Mouse (Mus musculus) liver, embryonic 12.5 days (tissue): Measurements from ENCODE around the gene Ctcf. TPM values are rescaled to one million over a fixed set of nuclear protein-coding genes. Genes with fewer than 3 reads are reported as not detected.
A peak's percentile ranks its signal among the peaks of the same experiment; 100 is the strongest.

Experiments used
- ATAC-seq: fragments of 200-750 bp; cut with Nextera tagmentation; 2 replicates; pipeline ENCODE4 v1.8.0; 2017; ENCODE audit warnings: moderate number of reproducible peaks, mild to moderate bottlenecking, moderate library complexity
- H3K27ac ChIP-seq: fragments of 300-500 bp; sonication (generic); 2 replicates; pipeline ENCODE4 v1.5.1; 2016; ENCODE audit warnings: mild to moderate bottlenecking
- H3K27me3 ChIP-seq: fragments of 300-500 bp; sonication (generic); replicated peaks from 2 replicates; pipeline ENCODE4 v1.6.1; 2016; ENCODE audit warnings: mild to moderate bottlenecking, moderate library complexity
- H3K36me3 ChIP-seq: fragments of 300-500 bp; sonication (generic); 2 replicates; pipeline ENCODE4 v1.6.1; 2016; ENCODE audit warnings: mild to moderate bottlenecking, moderate library complexity
- H3K4me1 ChIP-seq: fragments of 300-500 bp; sonication (generic); 2 replicates; pipeline ENCODE4 v1.6.1; 2016
- H3K4me2 ChIP-seq: fragments of 300-500 bp; sonication (generic); 2 replicates; pipeline ENCODE4 v1.6.1; 2016; ENCODE audit warnings: mild to moderate bottlenecking, moderate library complexity
- H3K4me3 ChIP-seq: fragments of 300-500 bp; sonication (generic); 2 replicates; pipeline ENCODE4 v1.5.1; 2016; ENCODE audit warnings: mild to moderate bottlenecking, moderate library complexity
- H3K9ac ChIP-seq: fragments of 300-500 bp; sonication (generic); 2 replicates; pipeline ENCODE4 v1.6.1; 2016; ENCODE audit warnings: mild to moderate bottlenecking, moderate library complexity
- H3K9me3 ChIP-seq: fragments of 300-500 bp; sonication (generic); replicated peaks from 2 replicates; pipeline ENCODE4 v1.6.1; 2016; ENCODE audit warnings: mild to moderate bottlenecking, moderate library complexity
- WGBS: fragments of 180-500 bp; shearing (Covaris S2); methylation state at CpG from one replicate; pipeline ENCODE4 v1.1.7; 2016; ENCODE audit not compliant: insufficient replicate concordance; 5-methylcytosine and 5-hydroxymethylcytosine counted together
- polyA plus RNA-seq: library from polyadenylated mRNA; unstranded; fragments of >200 nt; fragmentation: Nextera tagmentation; extraction: Ambion mirVana; gene quantifications from 2 replicates; pipeline ENCODE4 v1.2.1, GENCODE M21; 2016

Gene Ctcf
- polyA plus RNA-seq, 1 experiment from 2014 or later, result 93.5 TPM

DNA sequence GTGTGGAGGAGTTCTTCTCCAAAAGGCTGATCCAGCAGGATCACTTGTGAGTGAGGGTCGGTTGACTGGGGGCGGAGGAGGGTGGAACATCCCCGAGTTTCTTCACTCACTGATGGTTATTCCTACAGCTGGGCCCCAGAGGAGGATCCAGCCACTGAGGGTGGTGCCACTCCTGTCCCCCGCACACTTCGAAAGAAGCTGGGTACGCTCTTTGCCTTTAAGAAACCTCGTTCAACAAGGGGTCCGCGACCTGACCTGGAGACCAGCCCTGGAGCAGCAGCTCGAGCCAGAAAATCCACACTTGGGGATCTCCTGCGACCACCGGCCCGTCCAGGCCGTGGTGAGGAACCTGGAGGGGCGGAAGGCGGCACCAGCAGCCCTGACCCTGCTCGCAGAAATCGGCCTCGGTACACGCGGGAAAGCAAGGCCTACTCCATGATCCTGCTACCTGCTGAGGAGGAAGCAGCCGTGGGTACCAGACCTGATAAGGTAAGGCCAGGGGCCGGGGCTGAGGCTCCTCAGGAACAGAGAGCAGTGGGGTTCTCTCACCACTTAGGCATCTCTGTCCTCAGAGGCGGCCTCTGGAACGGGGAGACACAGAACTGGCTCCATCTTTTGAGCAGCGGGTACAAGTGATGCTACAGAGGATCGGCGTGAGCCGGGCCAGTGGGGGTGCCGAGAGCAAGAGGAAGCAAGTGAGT is 58.9 kb downstream of the Ctcf start:
- Histone ChIP-seq H3K27me3 (peaks cover 21% of the 10 kb centered on the region), H3K9me3 (no peaks in the 10 kb centered on the region), H3K9ac (no peak overlapping the region), H3K4me3 (no peak overlapping the region), H3K4me2 (no peak overlapping the region), H3K4me1 (peaks cover 35% of the 10 kb centered on the region), H3K27ac (no peak overlapping the region), H3K36me3 (peaks cover 25% of the 10 kb centered on the region)
- WGBS, result 72% methylated on average over 30 of the region's 30 CpGs
- ATAC-seq, result no peak

GRCm38 (mm10) chr8:105697196-105697780 is 60.9 kb downstream of the Ctcf start:
- H3K9ac ChIP-seq, result no peak overlapping the region
- H3K4me2 ChIP-seq, result no peak overlapping the region
- H3K9me3 ChIP-seq, result no peaks in the 10 kb centered on the region
- H3K27ac ChIP-seq, result no peak overlapping the region
- peaks cover 21% of the 10 kb centered on the region for H3K27me3 ChIP-seq
- no peak overlapping the region for H3K4me3 ChIP-seq
- no peak for ATAC-seq
- H3K36me3 ChIP-seq, result peaks cover 25% of the 10 kb centered on the region
- 85% methylated on average over 17 of the region's 17 CpGs for WGBS
- peaks cover 46% of the 10 kb centered on the region for H3K4me1 ChIP-seq

- Histone ChIP-seq H3K4me3 (no peak overlapping the region), H3K4me1 (peaks cover 50% of the 10 kb centered on the region), H3K27me3 (peaks cover 20% of the 10 kb centered on the region), H3K9me3 (no peaks in the 10 kb centered on the region), H3K9ac (no peak overlapping the region), H3K4me2 (no peak overlapping the region), H3K36me3 (peaks cover 40% of the 10 kb centered on the region), H3K27ac (no peak overlapping the region)
- 84% methylated on average over 5 of the region's 5 CpGs for WGBS
- ATAC-seq, result no peak
Observed at GRCm38 (mm10) chr8:105698734-105699133, 62.4 kb downstream of the Ctcf start.

GRCm38 (mm10) chr8:105699488-105700215 is 63.3 kb downstream of the Ctcf start:
- Histone ChIP-seq H3K36me3 (peaks cover 48% of the 10 kb centered on the region), H3K4me2 (peak overlapping the region; percentile 82), H3K9me3 (no peaks in the 10 kb centered on the region), H3K9ac (peak overlapping the region; percentile 77), H3K27ac (no peak overlapping the region), H3K27me3 (peaks cover 10% of the 10 kb centered on the region; the same call in 1 of the 2 replicates), H3K4me3 (peak overlapping the region; percentile 78), H3K4me1 (peaks cover 40% of the 10 kb centered on the region)
- WGBS, result 82% methylated on average over 11 of the region's 11 CpGs
- ATAC-seq, result no peak

GRCm38 (mm10) chr8:105700566-105700965 is 64.2 kb downstream of the Ctcf start:
- peaks cover 48% of the 10 kb centered on the region for H3K36me3 ChIP-seq
- no peaks in the 10 kb centered on the region for H3K9me3 ChIP-seq
- H3K4me3 ChIP-seq, result peak overlapping the region; percentile 78
- under 1% methylated on average over 21 of the region's 21 CpGs for WGBS
- ATAC-seq, result peak; percentile 57
- H3K9ac ChIP-seq, result peak overlapping the region; percentile 77
- H3K27ac ChIP-seq, result peak overlapping the region; percentile 97
- H3K27me3 ChIP-seq, result peaks cover 1% of the 10 kb centered on the region; the same call in 1 of the 2 replicates
- peak overlapping the region; percentile 82 for H3K4me2 ChIP-seq
- peaks cover 42% of the 10 kb centered on the region for H3K4me1 ChIP-seq

DNA sequence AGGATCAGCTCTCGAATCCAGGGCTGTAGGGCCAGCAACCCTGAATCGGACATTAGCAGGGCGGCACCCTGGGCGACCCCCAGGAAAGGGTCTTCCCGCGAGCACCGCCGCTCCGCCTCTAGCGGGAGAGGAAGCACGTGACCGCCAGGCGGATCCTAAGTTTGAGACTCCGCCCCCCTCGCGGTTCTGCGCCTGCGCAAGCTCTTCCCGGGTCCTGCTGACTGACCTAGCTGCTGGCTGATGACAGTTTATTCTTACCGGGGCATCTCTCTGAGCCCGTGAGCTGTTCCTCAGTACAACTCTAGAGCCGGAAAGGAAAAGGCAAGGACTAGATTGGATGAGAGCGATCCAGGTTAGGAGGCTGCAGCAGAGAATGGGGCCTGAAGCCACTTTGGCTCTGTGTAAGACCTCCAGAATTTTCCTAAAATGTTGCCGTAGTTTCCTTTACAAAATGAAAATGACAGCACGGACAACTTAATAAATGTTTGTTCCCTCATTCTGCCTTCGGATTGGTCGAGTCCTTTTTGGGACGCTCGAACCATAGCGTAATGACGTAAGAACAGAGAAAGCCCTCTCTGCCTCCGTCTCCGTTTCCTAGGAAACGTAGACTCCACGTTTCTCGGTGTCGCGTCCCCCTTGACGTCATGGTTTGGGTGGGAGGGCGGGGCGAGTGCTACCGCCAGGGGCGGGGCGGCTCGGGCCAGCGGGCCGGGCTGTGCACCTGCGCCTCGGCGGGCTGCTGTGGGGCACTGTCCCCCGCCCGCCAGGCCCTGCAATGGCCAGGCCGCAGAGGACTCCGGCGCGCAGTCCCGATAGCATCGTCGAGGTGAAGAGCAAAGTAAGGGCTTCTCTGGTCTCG is 64.8 kb downstream of the Ctcf start, which contains the start of the genes Acd and Pard6a:
Gene Acd (minus strand): TSS at position 137 of the 859 bp plus-strand sequence.
Gene Pard6a (plus strand): TSS at position 183 of the 859 bp plus-strand sequence.
- Histone ChIP-seq H3K4me3 (peak within 1 kb of the TSS; percentile 78), H3K9ac (peak within 1 kb of the TSS; percentile 77), H3K9me3 (no peaks in the 10 kb centered on the region), H3K27ac (peak within 1 kb of the TSS; percentile 97), H3K27me3 (no peaks in the 10 kb centered on the region), H3K4me2 (peak within 1 kb of the TSS; percentile 82), H3K36me3 (peaks cover 48% of the 10 kb centered on the region), H3K4me1 (peaks cover 46% of the 10 kb centered on the region)
- ATAC-seq, result peak; percentile 81
- WGBS, result 4% methylated on average over 60 of the region's 60 CpGs

DNA sequence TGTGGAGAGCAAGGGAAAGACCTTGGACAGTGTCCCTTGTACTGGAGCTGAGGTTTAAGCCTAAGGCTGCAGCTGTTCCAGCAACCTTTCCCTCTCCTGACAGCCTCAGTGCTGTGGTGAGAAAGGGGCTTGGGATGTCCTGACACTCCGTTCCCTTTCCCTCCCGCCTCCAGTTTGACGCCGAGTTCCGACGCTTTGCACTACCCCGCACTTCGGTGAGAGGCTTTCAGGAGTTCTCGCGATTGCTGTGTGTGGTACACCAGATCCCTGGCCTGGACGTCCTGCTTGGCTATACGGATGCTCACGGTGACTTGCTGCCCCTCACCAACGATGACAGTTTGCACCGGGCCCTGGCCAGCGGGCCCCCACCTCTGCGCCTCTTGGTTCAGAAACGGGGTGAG is 65.6 kb downstream of the Ctcf start:
- no peak; the same call in 1 of the 2 replicates for ATAC-seq
- Histone ChIP-seq H3K4me3 (peak overlapping the region; percentile 78), H3K36me3 (peaks cover 42% of the 10 kb centered on the region), H3K4me2 (peak overlapping the region; percentile 82), H3K4me1 (peaks cover 47% of the 10 kb centered on the region), H3K9ac (peak overlapping the region; percentile 67), H3K27ac (peak overlapping the region; percentile 97), H3K9me3 (no peaks in the 10 kb centered on the region), H3K27me3 (no peaks in the 10 kb centered on the region)
- 58% methylated on average over 18 of the region's 18 CpGs for WGBS

DNA sequence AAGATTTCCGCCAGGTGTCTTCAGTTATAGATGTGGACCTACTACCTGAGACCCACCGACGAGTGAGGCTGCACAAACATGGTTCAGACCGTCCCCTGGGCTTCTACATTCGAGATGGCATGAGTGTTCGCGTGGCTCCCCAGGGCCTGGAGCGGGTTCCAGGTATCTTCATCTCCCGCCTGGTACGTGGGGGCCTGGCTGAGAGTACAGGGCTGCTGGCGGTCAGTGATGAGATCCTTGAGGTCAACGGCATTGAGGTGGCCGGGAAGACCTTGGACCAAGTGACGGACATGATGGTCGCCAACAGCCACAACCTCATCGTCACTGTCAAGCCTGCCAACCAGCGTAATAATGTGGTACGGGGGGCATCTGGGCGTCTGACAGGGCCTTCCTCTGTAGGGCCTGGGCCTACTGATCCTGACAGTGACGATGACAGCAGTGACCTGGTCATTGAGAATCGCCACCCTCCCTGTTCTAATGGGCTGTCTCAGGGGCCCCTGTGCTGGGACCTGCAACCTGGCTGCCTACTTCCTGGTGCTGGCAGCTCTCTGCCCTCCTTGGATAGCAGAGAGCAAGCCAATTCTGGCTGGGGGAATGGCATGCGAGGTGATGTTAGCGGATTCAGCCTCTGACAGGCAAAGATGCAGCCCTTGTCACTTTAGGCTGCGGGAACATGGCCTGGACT is 66.5 kb downstream of the Ctcf start:
- Histone ChIP-seq H3K4me2 (no peak overlapping the region), H3K27me3 (no peaks in the 10 kb centered on the region), H3K36me3 (peaks cover 33% of the 10 kb centered on the region), H3K4me1 (peaks cover 49% of the 10 kb centered on the region), H3K27ac (no peak overlapping the region), H3K9ac (no peak overlapping the region; the same call in 1 of the 2 replicates), H3K4me3 (no peak overlapping the region), H3K9me3 (no peaks in the 10 kb centered on the region)
- no peak for ATAC-seq
- 88% methylated on average over 24 of the region's 24 CpGs for WGBS

- Histone ChIP-seq H3K27ac (no peak overlapping the region), H3K9me3 (no peaks in the 10 kb centered on the region), H3K4me2 (no peak overlapping the region), H3K4me3 (no peak overlapping the region), H3K36me3 (peaks cover 23% of the 10 kb centered on the region), H3K27me3 (no peaks in the 10 kb centered on the region), H3K9ac (no peak overlapping the region), H3K4me1 (peaks cover 49% of the 10 kb centered on the region)
- ATAC-seq, result no peak
- 88% methylated on average over 34 of the region's 34 CpGs for WGBS
Observed at GRCm38 (mm10) chr8:105704146-105704812, 67.9 kb downstream of the Ctcf start.

DNA sequence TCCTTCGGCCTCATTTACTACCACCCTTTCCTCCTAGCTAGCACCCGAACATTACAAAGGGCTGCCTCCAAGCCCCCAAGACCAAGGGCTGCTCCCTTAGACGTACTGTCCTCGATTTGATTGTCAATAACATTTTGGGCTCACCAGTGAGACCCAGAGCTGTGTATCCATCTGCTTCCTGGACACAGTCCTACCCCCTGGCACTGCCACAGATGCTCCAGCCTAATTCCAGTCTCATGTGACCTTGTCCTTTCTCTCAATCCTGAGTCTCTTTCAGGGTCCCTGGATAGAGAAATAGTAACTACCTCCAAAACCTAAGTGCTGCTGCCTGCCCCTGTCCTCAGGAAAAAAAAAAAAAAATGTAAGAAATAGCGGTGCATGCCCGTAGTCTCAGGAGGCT is 68.6 kb downstream of the Ctcf start:
- Histone ChIP-seq H3K27me3 (no peaks in the 10 kb centered on the region), H3K4me3 (no peak overlapping the region), H3K4me2 (no peak overlapping the region), H3K36me3 (peaks cover 23% of the 10 kb centered on the region), H3K9ac (no peak overlapping the region), H3K9me3 (no peaks in the 10 kb centered on the region), H3K27ac (no peak overlapping the region), H3K4me1 (peaks cover 43% of the 10 kb centered on the region)
- ATAC-seq, result no peak
- 76% methylated on average over 6 of the region's 6 CpGs for WGBS
